8 mouse cellular contexts compared by ENCODE assay signal in genomic region chr9:72133089-72133771, GRCm38 (mm10). TPM values are rescaled to one million over a fixed set of nuclear protein-coding genes. Genes with fewer than 3 reads are reported as not detected.
DNase-seq lines count a peak whose midpoint lies in the region; ATAC-seq and TF ChIP-seq lines count a peak whose summit lies in the region.

No protein-coding gene starts in this region.

- DNase-seq in 3T3-L1 (ENCODE audit: low read depth, low spot score) = peak; percentile 85
- peak; percentile 92 to 94 for DNase-seq in adrenal gland, postnatal 36 days
- DNase-seq in heart, adult 2 months = peak; percentile 94 to 95
- DNase-seq in kidney, adult 8-10 months = peak; percentile 84 to 85
- peak; percentile 91 for DNase-seq in midbrain, postnatal 0 days (ENCODE audit: low spot score)
- peak; percentile 82 to 84 for DNase-seq in spleen, postnatal 10 days (ENCODE audit: low spot score in 2 of 2)

- intact Hi-C loops in heart, adult 2 months (cut with DNase I) = loop anchor here (1.0 to 2.0 kb wide), 2 partner anchors 22 to 38 kb away; partner anchors contain the start of gene Tcf12

- no peaks in the 10 kb centered on the region for H3K36me3 ChIP-seq in embryonic facial prominence, embryonic 12.5 days
- no peaks in the 10 kb centered on the region for H3K36me3 ChIP-seq in heart, adult 2 months (ENCODE audit: control insufficient read depth, insufficient read depth, low read length)
- no peaks in the 10 kb centered on the region for H3K36me3 ChIP-seq in limb, embryonic 15.5 days
- no peaks in the 10 kb centered on the region for H3K36me3 ChIP-seq in midbrain, postnatal 0 days (ENCODE audit: insufficient read depth, low read length)

- peak; percentile 62; the same call in 1 of the 2 replicates for TF ChIP-seq POLR2A in heart, adult 2 months (IDR thresholded peaks at IDR 0.05; ENCODE audit: insufficient read depth, low read depth, low read length)

- ATAC-seq in embryonic facial prominence, embryonic 12.5 days (ENCODE audit: insufficient number of reproducible peaks, insufficient read depth, low FRiP score, low TSS enrichment) = peak; percentile 87
- peak; percentile 91 for ATAC-seq in limb, embryonic 15.5 days (ENCODE audit: insufficient number of reproducible peaks, low FRiP score, low TSS enrichment, low read depth)
- peak; percentile 88 for ATAC-seq in midbrain, postnatal 0 days (ENCODE audit: low FRiP score)

- H3K9ac ChIP-seq in embryonic facial prominence, embryonic 12.5 days = peak overlapping the region; percentile 76
- H3K9ac ChIP-seq in heart, adult 2 months (ENCODE audit: low read depth, low read length) = peak overlapping the region; percentile 72
- peak overlapping the region; percentile 75 for H3K9ac ChIP-seq in limb, embryonic 15.5 days
- peak overlapping the region; percentile 73 for H3K9ac ChIP-seq in midbrain, postnatal 0 days (replicated peaks; ENCODE audit: low read length, poor library complexity, severe bottlenecking)

- peaks cover 12% of the 10 kb centered on the region; the same call in 1 of the 2 replicates for H3K4me1 ChIP-seq in embryonic facial prominence, embryonic 12.5 days
- no peaks in the 10 kb centered on the region for H3K4me1 ChIP-seq in heart, adult 2 months (ENCODE audit: control insufficient read depth, insufficient read depth, low read length)
- peaks cover 7% of the 10 kb centered on the region; the same call in 1 of the 2 replicates for H3K4me1 ChIP-seq in limb, embryonic 15.5 days
- no peaks in the 10 kb centered on the region; the same call in 1 of the 2 replicates for H3K4me1 ChIP-seq in midbrain, postnatal 0 days (ENCODE audit: insufficient read depth, low read length)

- peak; percentile 42; the same call in 1 of the 2 replicates for TF ChIP-seq EP300 in heart, adult 2 months (IDR thresholded peaks at IDR 0.05; ENCODE audit: insufficient read depth, low read depth, low read length)

- H3K4me2 ChIP-seq in embryonic facial prominence, embryonic 12.5 days (replicated peaks) = peak overlapping the region; percentile 87
- H3K4me2 ChIP-seq in limb, embryonic 15.5 days = peak overlapping the region; percentile 70
- peak overlapping the region; percentile 91 for H3K4me2 ChIP-seq in midbrain, postnatal 0 days (ENCODE audit: low read depth, low read length, poor library complexity, severe bottlenecking)

- peak overlapping the region; percentile 59 for H3K4me3 ChIP-seq in embryonic facial prominence, embryonic 12.5 days
- peak overlapping the region; percentile 66 for H3K4me3 ChIP-seq in heart, adult 2 months
- peak overlapping the region; percentile 67 for H3K4me3 ChIP-seq in limb, embryonic 15.5 days
- H3K4me3 ChIP-seq in midbrain, postnatal 0 days (ENCODE audit: low read depth, low read length) = peak overlapping the region; percentile 78

- H3K79me2 ChIP-seq in heart, adult 2 months (replicated peaks; ENCODE audit: control insufficient read depth, insufficient read depth, low read length) = no peaks in the 10 kb centered on the region

- TF ChIP-seq CTCF in heart, adult 2 months (IDR thresholded peaks at IDR 0.05) = no peak
- no peak for TF ChIP-seq CTCF in midbrain, postnatal 0 days (IDR thresholded peaks at IDR 0.05)

- 1% methylated on average over 56 of the region's 56 CpGs for WGBS in embryonic facial prominence, embryonic 12.5 days
- WGBS in heart, adult 2 months = 1% methylated on average over 56 of the region's 56 CpGs
- WGBS in limb, embryonic 15.5 days = 2% methylated on average over 55 of the region's 56 CpGs
- under 1% methylated on average over 40 of the region's 56 CpGs for WGBS in midbrain, postnatal 0 days

- H3K27me3 ChIP-seq in embryonic facial prominence, embryonic 12.5 days = no peaks in the 10 kb centered on the region
- no peaks in the 10 kb centered on the region for H3K27me3 ChIP-seq in heart, adult 2 months (ENCODE audit: control insufficient read depth, insufficient read depth, low read length)
- H3K27me3 ChIP-seq in limb, embryonic 15.5 days = no peaks in the 10 kb centered on the region
- no peaks in the 10 kb centered on the region for H3K27me3 ChIP-seq in midbrain, postnatal 0 days (ENCODE audit: insufficient read depth, low read length)

- peak overlapping the region; percentile 94 for H3K27ac ChIP-seq in embryonic facial prominence, embryonic 12.5 days
- peak overlapping the region; percentile 96 for H3K27ac ChIP-seq in heart, adult 2 months
- H3K27ac ChIP-seq in limb, embryonic 15.5 days = peak overlapping the region; percentile 95
- H3K27ac ChIP-seq in midbrain, postnatal 0 days (ENCODE audit: low read depth, low read length) = peak overlapping the region; percentile 76

- H3K9me3 ChIP-seq in embryonic facial prominence, embryonic 12.5 days = no peaks in the 10 kb centered on the region
- no peaks in the 10 kb centered on the region for H3K9me3 ChIP-seq in limb, embryonic 15.5 days
- no peaks in the 10 kb centered on the region for H3K9me3 ChIP-seq in midbrain, postnatal 0 days (ENCODE audit: low read length)

RNA-seq across cellular contexts. Expression of gene Tcf12, which starts 21.6 kb away (rescaled TPM):
- 10 to 100 TPM; 80.3 to 91.0 TPM for total RNA-seq in adrenal gland, postnatal 36 days (2021)
- polyA plus RNA-seq in embryonic facial prominence, embryonic 12.5 days (2016; fragmentation: Nextera tagmentation; extraction: Ambion mirVana) = 148 and 162 TPM in 2 replicates
- total RNA-seq in heart, adult 2 months (2021) = 10 to 100 TPM; 29.7 to 33.9 TPM
- 38.0 and 62.8 TPM in 2 replicates for polyA plus RNA-seq in heart, adult 2 months (2012; rRNA removed)
- polyA plus RNA-seq in limb, embryonic 15.5 days (2015; fragmentation: Nextera tagmentation; extraction: Ambion mirVana) = 81.8 and 90.4 TPM in 2 replicates
- total RNA-seq in midbrain, postnatal 0 days (2014; rRNA removed) = 69.6 and 122 TPM in 2 replicates
- polyA plus RNA-seq in midbrain, postnatal 0 days (2015; fragmentation: Nextera tagmentation; extraction: Ambion mirVana) = 37.4 and 37.5 TPM in 2 replicates

Comparison
In these comparisons a context has a peak if more than half of its experiments do, and no peak if none do; other contexts are left out.
1. Peak in every context shown above with its lines: DNase-seq, ATAC-seq, H3K4me3 ChIP-seq and H3K27ac ChIP-seq.